Mouse (Mus musculus) ovary, postnatal 36 days (tissue): ENCODE results near the gene Sae1.
A peak's percentile ranks its signal among the peaks of the same experiment; 100 is the strongest.

Experiments used
- DNase-seq: peaks from one replicate; pipeline ENCODE4 v3.0.0; 2022; ENCODE audit warnings: low spot score, mixed read lengths

Sae1 gene

GRCm38 (mm10) chr7:16387160-16388041 lies at the start of gene Sae1:
Gene Sae1, minus strand, starts transcription at chr7:16387806.
- peak; percentile 97 for DNase-seq

GRCm38 (mm10) chr7:16435088-16435487 lies 47.5 kb upstream of the Sae1 start:
- DNase-seq: no peak

- DNase-seq: no peak
These were observed 45.9 kb upstream of the Sae1 start for GRCm38 (mm10) chr7:16433352-16433971.

GRCm38 (mm10) chr7:16426129-16426729 lies 38.6 kb upstream of the Sae1 start:
- DNase-seq: peak; percentile 78

- no peak for DNase-seq
These were observed 38.1 kb upstream of the Sae1 start for GRCm38 (mm10) chr7:16425721-16426120.

- DNase-seq: no peak
These were observed 36.1 kb upstream of the Sae1 start for GRCm38 (mm10) chr7:16423731-16424130.

GRCm38 (mm10) chr7:16422222-16422856 lies 34.7 kb upstream of the Sae1 start:
- DNase-seq: no peak

- DNase-seq: no peak
These were observed 33.0 kb upstream of the Sae1 start for GRCm38 (mm10) chr7:16420493-16421118.

GRCm38 (mm10) chr7:16418713-16419112 lies 31.1 kb upstream of the Sae1 start:
- DNase-seq: no peak

- DNase-seq: no peak
These were observed 29.6 kb upstream of the Sae1 start for GRCm38 (mm10) chr7:16417141-16417771.

- no peak for DNase-seq
These were observed 27.8 kb upstream of the Sae1 start for GRCm38 (mm10) chr7:16415426-16415825.

- no peak for DNase-seq
These were observed 25.3 kb upstream of the Sae1 start for GRCm38 (mm10) chr7:16412930-16413329.

- no peak for DNase-seq
These were observed 24.8 kb upstream of the Sae1 start for GRCm38 (mm10) chr7:16412220-16412896.

GRCm38 (mm10) chr7:16411100-16411499 lies 23.5 kb upstream of the Sae1 start:
- DNase-seq: no peak

- no peak for DNase-seq
These were observed 19.4 kb upstream of the Sae1 start for GRCm38 (mm10) chr7:16406978-16407377.

GRCm38 (mm10) chr7:16405516-16406351 lies 18.1 kb upstream of the Sae1 start:
- peak; percentile 48 for DNase-seq

- DNase-seq: peak; percentile 28
These were observed 17.5 kb upstream of the Sae1 start for GRCm38 (mm10) chr7:16405073-16405455.

GRCm38 (mm10) chr7:16404315-16405072 lies 16.9 kb upstream of the Sae1 start:
- peak; percentile 12 for DNase-seq
